Mouse (Mus musculus) intestine, embryonic 16.5 days (tissue): Measurements from ENCODE around the gene 4933436I01Rik. TPM values are rescaled to one million over a fixed set of nuclear protein-coding genes. Genes with fewer than 3 reads are reported as not detected.

Experiments used
- ATAC-seq: fragments of 200-750 bp; cut with Nextera tagmentation; 2 replicates; pipeline ENCODE4 v1.8.0; 2017; ENCODE audit warnings: moderate TSS enrichment, moderate library complexity
- H3K27ac ChIP-seq: fragments of 300-500 bp; sonication (generic); 2 replicates; pipeline ENCODE4 v1.5.1; 2014; ENCODE audit warnings: mild to moderate bottlenecking, low read length
- H3K27me3 ChIP-seq: fragments of 300-500 bp; sonication (generic); replicated peaks from 2 replicates; pipeline ENCODE4 v1.6.1; 2014; ENCODE audit warnings: low read length, control low read depth, mixed read lengths; ENCODE audit not compliant: control insufficient read depth, insufficient read depth
- H3K36me3 ChIP-seq: fragments of 300-500 bp; sonication (generic); 2 replicates; pipeline ENCODE4 v1.6.1; 2014; ENCODE audit warnings: low read length, control low read depth; ENCODE audit not compliant: control insufficient read depth, insufficient read depth
- H3K4me1 ChIP-seq: fragments of 300-500 bp; sonication (generic); 2 replicates; pipeline ENCODE4 v1.6.1; 2014; ENCODE audit warnings: low read length, control low read depth, mixed read lengths; ENCODE audit not compliant: control insufficient read depth, insufficient read depth
- H3K4me2 ChIP-seq: fragments of 300-500 bp; sonication (generic); 2 replicates; pipeline ENCODE4 v1.6.1; 2014; ENCODE audit warnings: low read depth, low read length, control low read depth
- H3K4me3 ChIP-seq: fragments of 300-500 bp; sonication (generic); 2 replicates; pipeline ENCODE4 v1.5.1; 2014; ENCODE audit warnings: mild to moderate bottlenecking, low read length
- H3K9ac ChIP-seq: fragments of 300-500 bp; sonication (generic); 2 replicates; pipeline ENCODE4 v1.6.1; 2014; ENCODE audit warnings: low read depth, low read length
- H3K9me3 ChIP-seq: fragments of 300-500 bp; sonication (generic); 2 replicates; pipeline ENCODE4 v1.6.1; 2016; ENCODE audit warnings: low read length, control low read depth; ENCODE audit not compliant: control insufficient read depth
- WGBS: fragments of 180-500 bp; shearing (Covaris S2); extraction: QIAGEN DNeasy Blood & Tissue Kit; methylation state at CpG from one replicate; pipeline ENCODE4 v1.1.7; 2014; 5-methylcytosine and 5-hydroxymethylcytosine counted together
- polyA plus RNA-seq: library from polyadenylated mRNA; unstranded; fragments of >200 nt; fragmentation: Nextera tagmentation; extraction: Ambion mirVana; gene quantifications from 2 replicates; pipeline ENCODE4 v1.2.1, GENCODE M21; 2015

Gene 4933436I01Rik
- not detected in 2 replicates for polyA plus RNA-seq

DNA sequence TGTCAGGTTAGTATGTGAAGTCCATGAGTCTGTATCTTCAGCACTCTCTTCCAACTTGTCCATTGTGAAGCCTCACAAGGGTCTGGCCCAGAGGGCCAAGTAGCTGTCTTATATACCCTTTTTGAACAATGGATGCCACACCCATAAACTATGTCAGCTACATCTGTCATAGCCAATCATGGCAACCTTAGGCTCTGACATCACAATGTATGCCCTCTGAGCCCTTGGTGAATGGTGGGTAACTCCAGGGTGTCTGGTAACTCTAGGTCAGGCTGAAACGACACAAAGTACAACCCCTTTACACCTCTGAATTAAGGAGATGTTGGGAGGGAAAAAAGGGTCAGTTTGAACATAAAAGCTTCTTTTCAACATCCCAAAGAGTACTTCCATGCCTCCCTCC is at the start of gene 4933436I01Rik:
4933436I01Rik (minus strand) TSS at position 101 of the 400 bp plus-strand sequence.
- H3K4me2 ChIP-seq: no peak within 1 kb of the TSS
- no peak for ATAC-seq
- H3K27ac ChIP-seq: no peak within 1 kb of the TSS
- H3K36me3 ChIP-seq: no peaks in the 10 kb centered on the region
- H3K4me1 ChIP-seq: no peaks in the 10 kb centered on the region
- 79% methylated on average over 1 of the region's 1 CpGs for WGBS
- H3K27me3 ChIP-seq: no peaks in the 10 kb centered on the region
- no peak within 1 kb of the TSS for H3K4me3 ChIP-seq
- no peak within 1 kb of the TSS for H3K9ac ChIP-seq
- no peaks in the 10 kb centered on the region for H3K9me3 ChIP-seq

GRCm38 (mm10) chrX:67924769-67925470 is 3.7 kb upstream of the 4933436I01Rik start:
- H3K27ac ChIP-seq: no peak overlapping the region
- 56% methylated on average over 1 of the region's 1 CpGs for WGBS
- ATAC-seq: peak; percentile 94

DNA sequence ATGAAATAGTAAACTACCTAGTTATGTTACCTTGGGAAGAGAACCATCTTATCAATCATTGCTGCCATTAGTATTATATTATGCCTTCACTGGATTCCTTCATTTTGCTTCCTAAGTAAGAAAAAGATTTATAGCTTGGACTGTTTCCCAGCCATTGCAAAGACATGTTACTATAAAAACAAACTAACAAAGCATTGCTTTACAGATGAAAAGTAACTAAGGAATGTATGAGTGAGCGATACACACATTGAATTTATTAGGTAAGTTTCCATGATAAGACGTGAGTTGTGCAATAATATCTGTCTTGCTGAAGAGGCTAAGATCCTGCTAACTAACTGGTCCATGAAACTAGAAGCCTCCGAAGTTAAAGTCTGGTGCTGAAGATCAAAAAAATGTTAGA is 37.8 kb downstream of the 4933436I01Rik start:
- Histone ChIP-seq H3K4me2 (no peak overlapping the region), H3K4me3 (no peak overlapping the region), H3K27me3 (no peaks in the 10 kb centered on the region), H3K36me3 (no peaks in the 10 kb centered on the region), H3K27ac (no peak overlapping the region), H3K4me1 (no peaks in the 10 kb centered on the region), H3K9ac (no peak overlapping the region), H3K9me3 (no peaks in the 10 kb centered on the region)
- WGBS: 84% methylated on average over 3 of the region's 3 CpGs
- ATAC-seq: no peak

More at GRCm38 (mm10) chrX:67924769-67925470, 3.7 kb upstream of the 4933436I01Rik start:
- H3K27me3 ChIP-seq: no peaks in the 10 kb centered on the region
- no peaks in the 10 kb centered on the region for H3K4me1 ChIP-seq
- no peaks in the 10 kb centered on the region for H3K36me3 ChIP-seq
- H3K9me3 ChIP-seq: no peaks in the 10 kb centered on the region
- H3K9ac ChIP-seq: no peak overlapping the region
- no peak overlapping the region for H3K4me2 ChIP-seq
- H3K4me3 ChIP-seq: no peak overlapping the region

Other genes starting within 250 kb of the 4933436I01Rik start
- gene Gm1140, start 227.9 kb downstream of the 4933436I01Rik start, polyA plus RNA-seq: not detected in 2 replicates
- gene Gm14692, start 225.8 kb downstream of the 4933436I01Rik start, polyA plus RNA-seq: not detected in 2 replicates